Comparison of ENCODE assay signal across 8 mouse cellular contexts in genomic region chr14:34188629-34189028, GRCm38 (mm10). TPM values are rescaled to one million over a fixed set of nuclear protein-coding genes. Genes with fewer than 3 reads are reported as not detected.
DNase-seq lines count a peak whose midpoint lies in the region; ATAC-seq and TF ChIP-seq lines count a peak whose summit lies in the region.
"Had no signal": no experiment of that assay in that cellular context is flagged by ENCODE, and none has a peak within 500 bp of the region (broad histone marks: within the 10 kb centered on the region; RNA-seq: fewer than 3 reads in every experiment).

No protein-coding gene starts in this region.

- TF ChIP-seq CTCF in lung, embryonic 14.5 days (IDR thresholded peaks at IDR 0.05; ENCODE audit: low read depth), result peak; percentile 71

- H3K9ac ChIP-seq in liver, embryonic 12.5 days, result no peak overlapping the region
- H3K9ac ChIP-seq in heart, embryonic 12.5 days, result no peak overlapping the region
- no peak overlapping the region for H3K9ac ChIP-seq in lung, embryonic 14.5 days

- DNase-seq in liver (peak; percentile 79), NIH3T3 (ENCODE audit: low read depth) (peak; percentile 27)
- peak; percentile 37 for DNase-seq in brain, adult 2 months (ENCODE audit: low read depth, low spot score)
- DNase-seq in lung, embryonic 14.5 days, result peak; percentile 67
- DNase-seq in thymus, adult 18-20 months, result peak; percentile 13 to 17

- no peak overlapping the region for H3K4me3 ChIP-seq in liver, embryonic 12.5 days
- no peak overlapping the region for H3K4me3 ChIP-seq in heart, embryonic 12.5 days
- no peak overlapping the region for H3K4me3 ChIP-seq in lung, embryonic 14.5 days (ENCODE audit: low read depth, low read length)

- 52% methylated on average over 5 of the region's 5 CpGs for WGBS in liver, embryonic 12.5 days (ENCODE audit: insufficient replicate concordance)
- WGBS in heart, embryonic 12.5 days, result 65% methylated on average over 5 of the region's 5 CpGs
- WGBS in lung, embryonic 14.5 days, result 67% methylated on average over 5 of the region's 5 CpGs

- no peak for ATAC-seq in liver, embryonic 12.5 days
- ATAC-seq in heart, embryonic 12.5 days (ENCODE audit: insufficient number of reproducible peaks, low FRiP score), result peak; percentile 49; the same call in 1 of the 2 replicates
- no peak for ATAC-seq in lung, embryonic 14.5 days (ENCODE audit: insufficient read depth)

- H3K9me3 ChIP-seq in liver, embryonic 12.5 days (replicated peaks), result no peaks in the 10 kb centered on the region
- no peaks in the 10 kb centered on the region for H3K9me3 ChIP-seq in heart, embryonic 12.5 days (replicated peaks)
- H3K9me3 ChIP-seq in lung, embryonic 14.5 days (ENCODE audit: low read depth, low read length), result no peaks in the 10 kb centered on the region

- no peak overlapping the region for H3K27ac ChIP-seq in liver, embryonic 12.5 days
- no peak overlapping the region for H3K27ac ChIP-seq in heart, embryonic 12.5 days (ENCODE audit: poor library complexity, severe bottlenecking)
- H3K27ac ChIP-seq in lung, embryonic 14.5 days (ENCODE audit: low read depth), result no peak overlapping the region

- H3K4me2 ChIP-seq in liver, embryonic 12.5 days, result no peak overlapping the region
- H3K4me2 ChIP-seq in heart, embryonic 12.5 days, result no peak overlapping the region
- H3K4me2 ChIP-seq in lung, embryonic 14.5 days, result no peak overlapping the region

- H3K36me3 ChIP-seq in liver, embryonic 12.5 days, result no peaks in the 10 kb centered on the region
- H3K36me3 ChIP-seq in heart, embryonic 12.5 days, result no peaks in the 10 kb centered on the region
- H3K36me3 ChIP-seq in lung, embryonic 14.5 days (ENCODE audit: insufficient read depth), result no peaks in the 10 kb centered on the region

- peaks cover 24% of the 10 kb centered on the region for H3K4me1 ChIP-seq in liver, embryonic 12.5 days
- H3K4me1 ChIP-seq in heart, embryonic 12.5 days (replicated peaks), result peaks cover 8% of the 10 kb centered on the region
- no peaks in the 10 kb centered on the region for H3K4me1 ChIP-seq in lung, embryonic 14.5 days (ENCODE audit: insufficient read depth)

- no peaks in the 10 kb centered on the region for H3K27me3 ChIP-seq in liver, embryonic 12.5 days (replicated peaks)
- H3K27me3 ChIP-seq in heart, embryonic 12.5 days (replicated peaks), result 0 out of 2 replicates have a peak, but pooled peaks cover 4% of the 10 kb centered on the region
- no peaks in the 10 kb centered on the region for H3K27me3 ChIP-seq in lung, embryonic 14.5 days (ENCODE audit: insufficient read depth, low read length)

RNA-seq across cellular contexts. Expression of gene Gprin2, which starts 12.8 kb away (rescaled TPM):
- 0.13 TPM in 2 replicates for polyA plus RNA-seq in liver, embryonic 12.5 days (2016; fragmentation: Nextera tagmentation; extraction: Ambion mirVana)
- polyA plus RNA-seq in heart, embryonic 12.5 days (2016; fragmentation: Nextera tagmentation; extraction: Ambion mirVana), result 0.27 and 0.80 TPM in 2 replicates
- 0.18 and 0.19 TPM in 2 replicates for polyA plus RNA-seq in lung, embryonic 14.5 days (2014; fragmentation: Nextera tagmentation; extraction: Ambion mirVana)

RNA-seq across cellular contexts. Expression of gene Syt15, which starts 30.8 kb away (rescaled TPM):
- 0.44 TPM in 2 replicates for polyA plus RNA-seq in liver, embryonic 12.5 days (2016; fragmentation: Nextera tagmentation; extraction: Ambion mirVana)
- polyA plus RNA-seq in heart, embryonic 12.5 days (2016; fragmentation: Nextera tagmentation; extraction: Ambion mirVana), result 0.26 and 0.72 TPM in 2 replicates
- 0.42 TPM in 2 replicates for polyA plus RNA-seq in lung, embryonic 14.5 days (2014; fragmentation: Nextera tagmentation; extraction: Ambion mirVana)

RNA-seq across cellular contexts. Expression of gene Npy4r, which starts 36.3 kb away (rescaled TPM):
- not detected in 2 replicates for polyA plus RNA-seq in liver, embryonic 12.5 days (2016; fragmentation: Nextera tagmentation; extraction: Ambion mirVana)
- polyA plus RNA-seq in heart, embryonic 12.5 days (2016; fragmentation: Nextera tagmentation; extraction: Ambion mirVana), result 0.19 and 0.22 TPM in 2 replicates
- polyA plus RNA-seq in lung, embryonic 14.5 days (2014; fragmentation: Nextera tagmentation; extraction: Ambion mirVana), result 0.05 and 0.08 TPM in 2 replicates
- polyA plus RNA-seq: frontal cortex, adult 2 months had no signal

Comparison
In these comparisons a context has a peak if more than half of its experiments do, and no peak if none do; other contexts are left out.
1. DNase-seq: peak in every context shown above with its lines; median percentile 79 in liver; 67 in lung, embryonic 14.5 days; 37 in brain, adult 2 months; 27 in NIH3T3; 15 in thymus, adult 18-20 months.